Mouse (Mus musculus): Measurements from ENCODE around the gene Gm867.
A peak's percentile ranks its signal among the peaks of the same experiment; 100 is the strongest.

Gene Gm867

DNA sequence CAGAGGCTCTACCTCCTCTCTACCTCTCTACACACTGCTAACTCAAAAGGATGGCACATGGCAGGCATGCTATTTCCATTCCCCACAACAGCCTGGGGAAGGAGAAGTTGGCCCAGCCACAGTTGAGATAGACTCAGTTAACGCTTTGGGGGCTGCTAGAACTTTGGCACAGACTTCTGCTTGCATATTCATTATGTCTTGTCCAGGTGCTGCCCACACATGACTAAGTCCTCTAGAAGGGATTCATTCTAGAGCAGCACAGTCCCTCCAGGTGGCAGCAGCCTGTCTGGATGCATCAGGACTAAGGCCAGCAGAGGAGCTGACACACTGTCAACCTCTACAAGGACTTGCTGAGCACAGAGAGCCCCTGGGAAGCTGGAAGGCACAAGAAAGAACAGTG, 44.3 kb downstream of the Gm867 start:
- no peak for DNase-seq (ENCODE audit: low spot score)

DNA sequence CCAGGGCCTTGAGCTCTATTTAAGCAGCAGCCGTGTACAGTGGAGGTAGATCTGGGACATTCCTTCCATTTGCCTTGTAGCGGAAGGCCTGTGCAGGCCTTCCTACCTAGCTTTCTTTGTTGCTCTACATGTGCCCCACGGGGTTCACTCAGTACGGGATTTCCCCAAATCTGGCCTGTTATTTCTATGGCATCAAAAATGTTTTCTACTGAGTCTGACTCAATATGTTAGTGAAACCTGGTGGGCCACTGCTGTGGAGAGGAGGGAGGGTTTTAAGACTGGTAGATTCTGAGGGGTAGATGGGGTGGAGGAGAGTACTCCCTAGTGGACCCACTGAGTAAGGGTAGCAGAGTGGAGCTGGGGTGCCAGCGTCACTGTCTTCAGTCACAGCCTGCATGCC, 44.7 kb downstream of the Gm867 start:
- no peak for DNase-seq (ENCODE audit: low spot score)

GRCm38 (mm10) chr10:75894601-75895000, 45.9 kb downstream of the Gm867 start:
- DNase-seq (ENCODE audit: low spot score) = no peak

DNA sequence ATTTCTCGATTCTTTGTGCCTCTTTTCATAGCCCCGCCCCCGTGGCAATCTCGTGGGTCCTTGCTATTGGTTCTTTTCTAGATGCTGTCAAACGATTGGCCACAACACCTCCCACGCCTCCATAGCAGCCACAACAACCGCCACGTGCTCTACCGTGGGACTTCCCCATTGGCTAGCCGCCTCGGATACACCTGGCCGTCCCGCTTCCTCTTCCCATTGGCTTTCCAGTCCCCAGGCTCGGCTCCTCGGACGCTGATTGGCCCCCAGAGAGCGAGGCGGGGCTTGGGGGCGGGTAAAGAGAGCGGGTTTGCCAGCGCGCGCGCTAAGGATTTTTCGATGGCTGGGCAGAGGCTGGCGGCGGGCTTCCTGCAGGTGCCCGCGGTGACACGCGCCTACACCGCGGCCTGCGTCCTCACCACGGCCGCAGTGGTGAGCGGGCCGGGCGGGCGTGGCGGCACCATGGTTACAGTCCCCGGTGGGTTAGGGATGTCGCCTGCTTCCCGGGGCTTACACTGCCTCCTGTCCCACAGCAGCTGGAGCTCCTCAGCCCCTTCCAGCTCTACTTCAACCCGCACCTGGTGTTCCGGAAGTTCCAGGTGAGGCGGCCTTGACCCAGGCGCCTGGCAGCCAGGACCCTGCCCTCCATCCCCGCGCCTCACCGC, 47.3 kb downstream of the Gm867 start, which contains the start of gene Derl3:
Gene Derl3, plus strand, starts transcription at position 325 of the 662 bp plus-strand sequence.
- DNase-seq (ENCODE audit: low spot score) = peak; percentile 94

- no peak for DNase-seq (ENCODE audit: low spot score)
Observed at GRCm38 (mm10) chr10:75889406-75890153, 50.9 kb downstream of the Gm867 start.

Data from ovary, adult 18-20 months (tissue).